Mouse (Mus musculus) hindbrain, embryonic 12.5 days (tissue): ENCODE results near the gene Ndp. TPM values are rescaled to one million over a fixed set of nuclear protein-coding genes. Genes with fewer than 3 reads are reported as not detected.

Source experiments
- ATAC-seq: fragments of 200-750 bp; cut with Nextera tagmentation; 2 replicates; pipeline ENCODE4 v1.8.0; 2017; ENCODE audit warnings: moderate TSS enrichment; ENCODE audit not compliant: low FRiP score
- H3K27ac ChIP-seq: fragments of 300-500 bp; sonication (generic); 2 replicates; pipeline ENCODE4 v1.5.1; 2016; ENCODE audit warnings: mild to moderate bottlenecking
- H3K27me3 ChIP-seq: fragments of 300-500 bp; sonication (generic); 2 replicates; pipeline ENCODE4 v1.6.1; 2016; ENCODE audit warnings: mild to moderate bottlenecking
- H3K36me3 ChIP-seq: fragments of 300-500 bp; sonication (generic); 2 replicates; pipeline ENCODE4 v1.6.1; 2016; ENCODE audit warnings: mild to moderate bottlenecking
- H3K4me1 ChIP-seq: fragments of 300-500 bp; sonication (generic); 2 replicates; pipeline ENCODE4 v1.6.1; 2016
- H3K4me2 ChIP-seq: fragments of 300-500 bp; sonication (generic); replicated peaks from 2 replicates; pipeline ENCODE4 v1.6.1; 2016; ENCODE audit warnings: mild to moderate bottlenecking
- H3K4me3 ChIP-seq: fragments of 300-500 bp; sonication (generic); 2 replicates; pipeline ENCODE4 v1.5.1; 2016; ENCODE audit warnings: mild to moderate bottlenecking
- H3K9ac ChIP-seq: fragments of 300-500 bp; sonication (generic); 2 replicates; pipeline ENCODE4 v1.6.1; 2016; ENCODE audit warnings: mild to moderate bottlenecking, moderate library complexity
- H3K9me3 ChIP-seq: fragments of 300-500 bp; sonication (generic); replicated peaks from 2 replicates; pipeline ENCODE4 v1.6.1; 2016; ENCODE audit warnings: mild to moderate bottlenecking
- WGBS: fragments of 180-500 bp; shearing (Covaris S2); methylation state at CpG from one replicate; pipeline ENCODE4 v1.1.7; 2016; 5-methylcytosine and 5-hydroxymethylcytosine counted together
- polyA plus RNA-seq: library from polyadenylated mRNA; unstranded; fragments of >200 nt; fragmentation: Nextera tagmentation; extraction: Ambion mirVana; gene quantifications from 2 replicates; pipeline ENCODE4 v1.2.1, GENCODE M21; 2016

The Ndp gene
- polyA plus RNA-seq, 1 experiment from 2014 or later = 7.7 TPM

- no peaks in the 10 kb centered on the region for H3K27me3 ChIP-seq
Observed at GRCm38 (mm10) chrX:16841443-16841842, 70.1 kb downstream of the Ndp start.

GRCm38 (mm10) chrX:16837293-16837692 is 74.3 kb downstream of the Ndp start:
- Histone ChIP-seq H3K36me3 (no peaks in the 10 kb centered on the region), H3K27ac (no peak overlapping the region), H3K4me2 (no peak overlapping the region), H3K27me3 (no peaks in the 10 kb centered on the region), H3K4me1 (no peaks in the 10 kb centered on the region), H3K4me3 (no peak overlapping the region), H3K9ac (no peak overlapping the region), H3K9me3 (no peaks in the 10 kb centered on the region)
- WGBS = 81% methylated on average over 1 of the region's 1 CpGs
- ATAC-seq = no peak

More at GRCm38 (mm10) chrX:16841443-16841842, 70.1 kb downstream of the Ndp start:
- no peak overlapping the region for H3K9ac ChIP-seq
- no peaks in the 10 kb centered on the region for H3K9me3 ChIP-seq
- WGBS = 75% methylated on average over 2 of the region's 2 CpGs
- no peak overlapping the region for H3K4me3 ChIP-seq
- H3K36me3 ChIP-seq = no peaks in the 10 kb centered on the region
- H3K4me2 ChIP-seq = no peak overlapping the region
- no peaks in the 10 kb centered on the region for H3K4me1 ChIP-seq
- no peak for ATAC-seq
- H3K27ac ChIP-seq = no peak overlapping the region

- H3K27me3 ChIP-seq = no peaks in the 10 kb centered on the region
Observed at GRCm38 (mm10) chrX:16836488-16837082, 75.0 kb downstream of the Ndp start.

More at GRCm38 (mm10) chrX:16836488-16837082, 75.0 kb downstream of the Ndp start:
- H3K27ac ChIP-seq = no peak overlapping the region
- no peak overlapping the region for H3K9ac ChIP-seq
- H3K4me1 ChIP-seq = no peaks in the 10 kb centered on the region
- H3K36me3 ChIP-seq = no peaks in the 10 kb centered on the region
- no peak overlapping the region for H3K4me3 ChIP-seq
- ATAC-seq = no peak
- H3K4me2 ChIP-seq = no peak overlapping the region
- no peaks in the 10 kb centered on the region for H3K9me3 ChIP-seq

Other genes with a start within 250 kb of the Ndp start
- gene Maob, start 94.4 kb downstream of the Ndp start, polyA plus RNA-seq = 4.5 and 7.6 TPM in 2 replicates